Mouse (Mus musculus): ENCODE measurements around the gene Mettl26. TPM values are rescaled to one million over a fixed set of nuclear protein-coding genes. Genes with fewer than 3 reads are reported as not detected.
A peak's percentile ranks its signal among the peaks of the same experiment; 100 is the strongest.

Mettl26 gene
- total RNA-seq, 2 experiments from 2014 or later, result 9.3 to 37.6 TPM

DNA sequence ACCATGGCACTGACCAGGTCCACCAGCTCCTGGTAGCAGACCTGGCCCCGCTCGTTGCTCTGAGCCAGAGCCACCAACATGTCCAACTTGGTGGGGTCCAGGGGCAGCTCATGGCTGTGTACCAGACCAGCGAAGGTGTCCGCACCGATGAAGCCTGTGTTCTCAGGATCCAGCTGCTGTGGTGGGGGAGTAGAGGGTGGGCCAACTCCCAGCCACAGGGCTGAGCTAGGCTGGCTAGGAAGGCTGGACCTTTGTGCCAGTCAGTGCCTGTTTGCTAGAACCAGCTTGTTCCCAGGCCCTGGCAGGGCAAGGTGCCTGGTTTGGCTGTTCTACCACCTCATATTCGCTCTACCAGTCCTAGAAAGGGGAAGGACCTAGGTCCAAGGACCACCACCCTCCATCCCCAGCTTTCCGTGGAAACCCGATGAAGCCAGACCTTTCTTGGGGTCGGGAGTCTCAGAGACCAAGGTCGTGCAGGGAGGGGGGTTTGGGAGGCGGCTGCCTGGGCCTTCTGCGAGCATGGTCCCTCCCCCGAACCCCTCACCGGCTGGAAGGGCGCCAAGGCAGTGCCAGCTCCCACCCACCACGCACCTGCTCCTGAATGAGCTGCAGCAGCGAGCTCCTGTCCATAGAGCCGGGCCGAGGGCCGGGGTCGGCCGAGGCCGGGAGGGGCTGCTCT lies 38.3 kb upstream of the Mettl26 start:
- ATAC-seq (replicated peaks; ENCODE audit: low FRiP score, low TSS enrichment, poor library complexity, severe bottlenecking), result no peak

DNA sequence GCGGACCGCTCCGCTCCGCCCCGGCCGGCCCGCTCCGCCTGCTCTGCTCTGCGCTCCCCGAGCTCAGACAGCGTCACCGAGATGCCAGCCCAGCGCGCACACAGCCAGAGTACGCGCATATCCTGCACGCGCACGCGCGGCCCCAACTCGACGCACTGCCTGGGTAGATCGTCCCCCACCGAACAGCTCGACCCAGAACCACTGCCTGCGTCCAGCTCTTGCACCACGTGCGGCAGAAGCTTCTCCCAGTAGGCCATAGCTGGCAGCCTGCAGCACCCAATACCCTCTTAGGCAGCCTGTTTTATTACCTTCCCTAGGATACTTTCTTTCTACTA lies 37.8 kb upstream of the Mettl26 start, which contains the start of gene Rhbdl1:
Gene Rhbdl1, minus strand, starts transcription at position 220 of the 335 bp plus-strand sequence.
- 0 out of 2 replicates have a peak, but pooled peaks have one; percentile 12 for ATAC-seq (replicated peaks; ENCODE audit: low FRiP score, low TSS enrichment, poor library complexity, severe bottlenecking)

DNA sequence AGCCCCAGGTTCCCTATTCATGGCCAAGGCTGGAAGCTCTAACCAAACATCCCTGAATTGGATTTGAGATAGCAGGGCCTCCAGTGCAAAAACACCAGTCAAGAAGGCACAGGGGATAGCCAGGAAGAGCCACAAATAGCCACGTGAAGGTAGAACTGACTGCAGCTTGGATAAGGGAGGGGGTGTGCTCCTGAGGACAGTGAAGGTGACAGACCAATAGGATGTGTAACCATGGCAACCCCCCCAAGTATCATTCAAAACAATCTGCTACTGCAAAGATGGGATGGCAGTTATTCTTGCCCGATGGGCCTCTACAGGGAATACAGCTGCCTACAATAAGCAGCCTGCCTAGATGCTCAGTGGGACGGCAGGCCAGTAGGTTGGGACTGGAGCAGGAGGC lies 37.3 kb upstream of the Mettl26 start:
- no peak for ATAC-seq (replicated peaks; ENCODE audit: low FRiP score, low TSS enrichment, poor library complexity, severe bottlenecking)

DNA sequence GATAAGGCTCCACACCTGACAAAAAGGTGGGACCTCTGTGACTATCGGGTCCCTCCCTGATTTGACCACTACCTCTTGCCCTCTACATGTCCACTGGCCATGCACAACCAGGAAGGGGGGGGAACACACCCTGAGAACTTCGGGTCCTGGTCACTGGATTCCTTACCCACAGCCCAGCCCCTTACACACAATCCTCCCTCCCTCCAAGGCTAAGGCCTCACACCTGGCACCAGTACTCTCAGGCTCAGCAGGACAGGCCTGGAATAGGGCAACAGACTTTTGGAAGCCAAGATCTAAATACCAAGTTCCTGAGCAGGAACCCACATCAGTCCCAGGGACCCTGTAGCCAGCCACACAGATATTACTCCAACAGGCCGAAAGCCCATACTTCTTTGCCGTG lies 36.0 kb upstream of the Mettl26 start:
- no peak for ATAC-seq (replicated peaks; ENCODE audit: low FRiP score, low TSS enrichment, poor library complexity, severe bottlenecking)

DNA sequence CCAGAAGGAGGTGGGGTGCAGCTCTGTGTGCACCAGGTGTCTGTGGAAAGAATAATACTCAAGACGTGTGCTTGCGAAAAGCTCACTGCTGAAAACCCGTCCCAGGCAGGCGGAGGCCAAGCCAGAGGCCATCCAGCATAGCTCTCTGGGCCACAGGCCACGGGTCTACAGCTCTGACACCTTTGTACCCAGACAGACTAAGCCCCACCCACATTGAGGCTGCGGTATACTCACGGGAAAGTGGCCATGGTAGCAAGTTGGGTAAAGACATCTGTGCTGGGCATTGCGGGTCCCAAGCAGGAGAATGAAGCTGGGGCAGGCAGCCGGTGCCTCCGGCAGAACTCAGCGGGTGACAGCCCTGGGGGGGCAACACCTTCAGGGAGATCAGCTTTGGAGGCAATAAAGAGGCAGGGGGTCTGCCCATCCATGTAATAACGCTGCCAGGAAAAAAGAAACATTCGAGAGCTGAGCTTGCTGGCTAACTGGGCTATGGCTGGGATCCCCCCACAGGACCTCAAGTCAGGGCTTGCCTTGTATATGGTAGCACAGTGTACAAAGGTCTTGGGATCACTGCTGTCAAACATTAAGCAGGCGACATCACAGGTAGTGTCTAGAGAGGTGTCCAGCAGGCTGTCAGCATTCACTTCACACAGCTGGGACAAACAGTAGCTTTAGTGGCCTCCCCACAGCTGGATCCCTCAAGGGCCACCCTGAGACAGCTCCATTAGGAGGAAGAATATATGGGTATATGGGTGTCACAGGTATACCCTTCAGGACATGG lies 35.2 kb upstream of the Mettl26 start:
- ATAC-seq (replicated peaks; ENCODE audit: low FRiP score, low TSS enrichment, poor library complexity, severe bottlenecking), result no peak

DNA sequence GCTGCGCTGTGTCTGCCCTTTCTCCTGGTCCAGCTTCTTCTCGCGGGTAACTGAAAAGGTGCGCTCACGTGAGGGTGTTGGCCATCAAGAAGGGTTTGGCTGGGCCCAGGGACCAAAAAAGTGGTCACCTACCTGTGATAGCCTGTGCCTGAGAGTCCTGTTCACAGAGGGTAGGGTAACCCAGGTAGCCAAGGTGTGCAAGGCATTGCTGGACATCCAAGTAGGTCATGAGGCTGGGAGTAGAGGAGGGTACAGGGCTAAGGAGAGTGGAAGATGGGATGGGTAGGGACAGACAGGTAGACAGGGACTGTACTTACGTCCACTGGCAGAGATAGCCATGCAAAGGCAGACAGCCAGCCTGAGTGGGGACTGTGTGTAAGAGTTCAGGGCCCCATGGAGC lies 34.4 kb upstream of the Mettl26 start:
- no peak for ATAC-seq (replicated peaks; ENCODE audit: low FRiP score, low TSS enrichment, poor library complexity, severe bottlenecking)

DNA sequence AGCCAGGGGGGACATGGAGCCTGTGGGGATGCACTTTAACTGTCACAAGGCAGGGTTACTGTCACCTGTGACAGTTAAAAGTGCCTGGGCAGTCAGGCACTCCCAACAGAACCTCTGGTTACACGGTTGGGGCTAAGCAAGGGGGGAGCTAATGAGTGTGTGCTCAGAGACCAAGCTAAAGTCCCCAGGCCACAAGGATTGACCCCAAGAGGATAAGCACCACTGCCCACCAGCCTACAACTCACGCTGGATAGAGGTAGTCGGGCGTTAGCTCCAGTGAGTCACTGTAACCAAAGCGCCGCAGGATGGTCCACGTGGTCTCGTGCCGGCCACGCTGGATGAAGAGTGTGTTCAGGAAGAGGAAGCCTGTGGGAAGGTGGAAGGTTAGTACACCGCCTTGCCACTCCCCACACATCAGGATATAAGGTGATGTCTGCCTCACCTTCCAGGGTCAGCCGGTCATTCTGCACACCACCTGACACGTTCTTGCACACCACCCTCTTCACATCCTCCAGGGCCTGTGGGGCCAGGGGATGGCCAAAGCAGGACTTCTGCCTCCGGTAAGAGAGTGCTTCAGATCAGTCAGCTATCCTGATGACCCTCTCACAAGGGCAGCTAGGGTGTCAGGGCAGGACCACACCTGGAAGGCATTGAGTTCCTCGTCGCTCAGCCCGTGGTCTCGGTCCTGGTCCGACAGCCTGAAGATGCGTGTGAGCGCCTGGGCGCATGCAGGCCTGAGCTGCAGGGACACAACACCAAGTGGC lies 33.6 kb upstream of the Mettl26 start, which contains the start of gene Gm20683:
Gene Gm20683, minus strand, starts transcription at position 647 of the 764 bp plus-strand sequence.
- ATAC-seq (replicated peaks; ENCODE audit: low FRiP score, low TSS enrichment, poor library complexity, severe bottlenecking), result no peak

DNA sequence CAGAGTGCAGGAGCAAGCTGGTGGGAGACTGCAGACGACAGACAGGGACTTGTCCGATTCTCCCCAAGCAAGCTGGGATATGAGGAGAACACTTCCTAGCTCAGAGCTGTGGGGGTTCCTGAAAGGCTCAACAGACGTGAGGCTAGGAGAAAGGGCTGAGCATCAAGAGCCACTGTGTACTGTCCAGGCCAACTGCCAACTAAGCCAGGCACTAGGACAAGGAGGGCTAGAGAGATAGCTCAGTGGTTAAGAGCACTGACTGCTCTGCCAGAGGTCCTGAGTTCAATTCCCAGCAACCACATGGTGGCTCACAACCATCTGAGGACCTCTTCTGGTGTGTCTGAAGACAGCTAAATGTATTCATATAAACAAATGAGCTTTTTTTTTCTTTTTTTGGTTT lies 32.4 kb upstream of the Mettl26 start:
- ATAC-seq (replicated peaks; ENCODE audit: low FRiP score, low TSS enrichment, poor library complexity, severe bottlenecking), result no peak

DNA sequence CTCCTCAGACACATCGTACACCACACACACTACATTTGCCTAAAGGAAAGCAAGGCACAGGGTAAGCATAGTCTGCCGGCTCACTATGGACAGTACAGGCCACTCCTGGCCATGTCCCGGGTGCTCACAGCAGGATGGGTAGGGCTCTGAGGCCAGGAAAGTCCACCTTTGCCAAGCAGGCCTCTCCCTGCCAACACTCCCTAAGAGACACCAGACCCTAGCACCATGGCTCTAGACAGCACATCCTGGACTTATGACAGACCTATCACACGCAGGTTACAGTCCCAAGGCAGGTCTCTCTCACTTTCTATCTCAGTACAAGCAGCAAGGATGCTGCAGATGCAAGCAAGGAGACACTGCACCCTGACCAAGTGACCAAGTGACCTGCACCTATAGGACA lies 31.8 kb upstream of the Mettl26 start:
- no peak for ATAC-seq (replicated peaks; ENCODE audit: low FRiP score, low TSS enrichment, poor library complexity, severe bottlenecking)

DNA sequence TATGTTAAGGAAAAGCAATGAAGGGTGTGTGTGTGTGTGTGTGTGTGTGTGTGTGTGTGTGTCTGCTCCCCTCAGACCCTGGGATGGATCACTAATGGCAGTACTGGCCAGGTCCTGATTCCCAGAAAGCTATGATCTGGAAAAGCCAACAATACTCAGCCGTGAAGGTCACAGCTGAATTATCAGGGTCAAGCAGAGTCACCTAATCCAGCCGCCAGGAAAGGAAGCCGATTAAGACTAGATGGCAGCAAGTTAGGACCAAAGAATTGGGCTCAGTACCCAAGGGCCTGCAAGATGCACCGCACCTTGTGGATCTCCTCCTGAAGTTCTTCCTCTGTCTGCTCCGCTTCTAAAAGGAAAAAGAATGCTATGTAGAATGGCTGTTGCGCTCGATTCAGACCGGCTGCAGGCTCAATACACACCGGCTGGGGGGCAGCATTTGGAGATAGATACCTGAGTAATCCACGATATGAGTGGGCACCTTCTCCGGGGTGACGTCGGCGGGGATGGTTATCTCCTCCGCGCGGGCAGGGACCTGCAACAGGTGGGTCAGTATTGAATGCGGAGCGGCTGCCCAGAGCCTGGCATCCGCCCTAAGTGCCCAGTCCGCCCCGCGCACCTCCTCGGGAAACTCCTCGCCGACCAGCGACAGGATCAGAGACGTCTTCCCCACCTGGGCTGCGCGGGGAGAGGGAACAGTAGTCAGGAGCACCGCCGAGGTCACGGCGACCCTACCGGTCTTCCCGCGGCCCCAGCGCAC lies 31.1 kb upstream of the Mettl26 start:
- 0 out of 2 replicates have a peak, but pooled peaks have one; percentile 11 for ATAC-seq (replicated peaks; ENCODE audit: low FRiP score, low TSS enrichment, poor library complexity, severe bottlenecking)

DNA sequence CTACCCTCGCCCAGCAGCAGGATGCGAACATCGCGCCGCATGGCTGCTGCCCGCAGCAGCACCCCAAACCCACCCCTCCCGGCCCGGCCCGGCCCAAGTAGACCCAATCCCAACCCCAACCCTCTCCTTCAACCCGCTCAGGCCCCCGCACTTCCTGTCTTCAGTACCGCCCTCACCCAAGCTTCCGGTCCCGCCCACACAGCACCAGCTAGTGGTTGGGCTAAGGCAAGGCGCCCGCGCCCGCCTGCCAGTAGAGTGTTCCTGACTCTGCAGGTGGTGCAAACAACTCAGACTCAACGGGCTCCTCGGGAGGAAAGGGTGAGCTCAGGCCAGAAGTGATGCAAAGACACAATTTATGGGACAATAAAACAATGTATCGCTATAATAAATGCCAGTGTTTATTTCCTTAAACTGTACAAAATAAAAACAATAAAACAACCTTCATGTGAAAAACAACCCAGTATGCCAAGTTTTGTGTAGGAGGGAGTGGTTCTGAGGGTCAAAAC lies 30.4 kb upstream of the Mettl26 start, which contains the start of gene Rhot2:
Gene Rhot2, minus strand, starts transcription at position 456 of the 506 bp plus-strand sequence.
- peak; percentile 90 for ATAC-seq (replicated peaks; ENCODE audit: low FRiP score, low TSS enrichment, poor library complexity, severe bottlenecking)

DNA sequence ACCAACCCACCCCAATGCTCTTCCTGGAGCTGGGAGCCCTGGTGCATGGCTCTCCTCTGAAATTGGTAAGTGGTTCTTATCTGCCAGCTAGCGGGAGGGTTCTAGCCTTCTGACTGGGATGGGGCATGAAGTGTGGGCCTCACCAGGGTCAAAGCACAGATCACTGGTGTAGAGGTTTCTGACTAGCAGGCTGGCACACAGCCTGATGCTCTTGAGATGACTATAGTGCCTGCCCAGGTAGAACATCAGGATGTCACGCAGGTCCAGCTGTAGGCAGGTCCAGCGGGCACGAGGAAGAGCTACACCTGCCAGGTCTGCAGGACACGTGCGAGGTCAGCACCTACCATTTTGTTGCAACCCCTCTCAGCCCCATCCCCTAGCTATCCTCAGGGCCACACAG lies 14.6 kb upstream of the Mettl26 start:
- no peak for ATAC-seq (replicated peaks; ENCODE audit: low FRiP score, low TSS enrichment, poor library complexity, severe bottlenecking)

DNA sequence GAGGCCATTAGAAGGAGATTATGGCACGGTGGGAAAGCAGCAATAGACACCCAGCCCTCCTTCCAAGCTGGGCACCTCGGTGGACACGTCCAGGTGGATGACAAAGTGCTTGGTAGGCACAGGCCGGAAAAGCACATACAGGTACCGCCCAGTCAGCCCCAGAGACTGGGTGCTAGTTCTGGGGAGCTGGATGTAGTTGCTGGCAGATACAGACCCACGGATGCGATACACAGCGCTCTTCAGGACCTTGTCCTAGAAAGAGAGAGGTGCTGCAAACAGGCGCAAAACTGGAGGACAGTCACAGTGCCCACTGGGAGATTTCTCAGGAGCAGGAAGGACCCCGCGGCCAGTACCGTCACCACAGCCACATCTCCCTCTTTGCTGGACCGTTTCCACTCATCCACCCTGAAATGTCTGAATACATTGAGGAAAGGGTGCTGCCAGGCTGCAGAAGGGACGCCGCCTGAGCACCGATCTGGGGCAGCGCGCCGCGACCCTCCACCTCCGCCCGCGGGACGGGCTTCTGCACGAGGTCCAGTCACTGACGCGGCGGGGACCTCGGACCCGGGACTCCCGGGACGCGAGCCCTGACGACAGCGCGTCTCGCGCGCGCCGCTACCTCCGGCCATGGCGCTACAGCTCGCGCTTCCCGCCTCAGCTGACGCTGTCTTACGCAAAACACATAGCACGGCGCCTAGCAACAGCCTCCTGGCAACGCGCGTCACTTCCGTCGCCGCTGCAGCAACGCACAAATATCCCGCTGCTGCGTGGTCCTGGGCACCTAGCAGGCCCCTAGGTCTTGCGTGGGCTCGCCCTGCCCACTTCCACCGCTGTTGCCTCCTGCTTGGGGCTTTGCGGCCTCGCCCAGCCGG lies 13.8 kb upstream of the Mettl26 start, which contains the start of gene Wdr90:
Gene Wdr90, minus strand, starts transcription at position 670 of the 872 bp plus-strand sequence.
- ATAC-seq (replicated peaks; ENCODE audit: low FRiP score, low TSS enrichment, poor library complexity, severe bottlenecking), result peak; percentile 93

DNA sequence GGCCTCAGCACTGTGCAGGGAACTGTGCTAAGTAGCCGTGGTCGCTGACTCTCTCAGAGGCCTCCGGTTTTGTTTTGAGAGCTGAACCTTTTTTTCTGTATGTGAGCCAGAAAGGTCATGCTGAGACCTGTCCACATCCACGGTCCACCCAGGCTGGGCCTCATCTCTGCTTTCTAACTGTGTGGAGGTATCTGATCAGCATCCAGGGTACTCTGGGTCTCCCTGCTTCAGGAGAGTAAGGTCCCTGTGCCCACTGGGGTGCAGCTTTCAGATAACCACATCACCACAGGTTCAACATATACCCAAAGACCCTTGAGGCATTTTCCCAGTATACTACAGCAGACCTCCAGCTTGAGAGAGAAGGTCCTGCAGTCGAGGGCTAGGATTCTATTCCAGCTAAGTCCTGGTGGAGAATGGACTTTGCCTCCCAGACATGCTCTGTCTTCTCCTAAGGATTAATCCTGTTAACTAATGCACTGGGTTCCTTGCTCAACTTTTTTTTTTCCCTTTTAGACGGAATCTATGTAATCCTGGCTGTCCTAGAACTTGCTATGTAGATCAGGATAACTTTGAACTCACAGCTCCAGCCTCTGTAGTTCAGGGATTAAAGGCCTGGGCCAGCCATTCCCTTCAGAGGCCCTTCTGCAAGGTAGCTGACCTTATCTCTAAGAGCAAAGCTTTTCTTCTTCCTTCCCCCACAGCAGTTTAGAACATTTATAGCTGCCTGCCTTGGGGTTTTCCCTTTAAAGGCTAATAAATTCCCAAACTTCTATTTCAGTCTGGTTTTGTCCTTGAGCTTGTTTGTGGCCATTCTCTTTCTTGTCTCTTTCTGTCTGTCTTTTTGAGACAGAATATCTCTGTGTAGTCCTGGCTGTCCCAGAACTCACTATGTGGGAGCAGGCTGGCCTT lies 12.9 kb upstream of the Mettl26 start:
- no peak for ATAC-seq (replicated peaks; ENCODE audit: low FRiP score, low TSS enrichment, poor library complexity, severe bottlenecking)

DNA sequence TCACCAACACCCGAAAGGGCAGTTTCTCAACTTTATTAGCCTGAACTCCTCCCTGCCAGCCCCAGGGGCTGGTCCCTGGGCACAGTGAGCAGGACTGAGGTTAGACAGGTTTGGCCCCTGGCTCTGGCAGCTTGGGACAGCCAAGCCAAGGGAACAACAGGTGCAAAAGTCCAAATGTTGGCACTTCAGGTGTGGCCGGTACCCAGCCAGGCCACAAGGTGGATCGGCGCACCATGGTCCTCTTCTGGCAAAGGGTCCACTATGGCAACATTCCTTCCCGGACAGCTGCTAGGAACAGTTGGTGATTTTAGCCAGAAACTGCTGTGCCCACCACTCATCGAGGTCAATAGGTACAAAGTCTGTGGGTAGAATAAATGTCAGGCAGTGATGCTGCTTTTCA lies 11.2 kb upstream of the Mettl26 start:
- no peak for ATAC-seq (replicated peaks; ENCODE audit: low FRiP score, low TSS enrichment, poor library complexity, severe bottlenecking)

DNA sequence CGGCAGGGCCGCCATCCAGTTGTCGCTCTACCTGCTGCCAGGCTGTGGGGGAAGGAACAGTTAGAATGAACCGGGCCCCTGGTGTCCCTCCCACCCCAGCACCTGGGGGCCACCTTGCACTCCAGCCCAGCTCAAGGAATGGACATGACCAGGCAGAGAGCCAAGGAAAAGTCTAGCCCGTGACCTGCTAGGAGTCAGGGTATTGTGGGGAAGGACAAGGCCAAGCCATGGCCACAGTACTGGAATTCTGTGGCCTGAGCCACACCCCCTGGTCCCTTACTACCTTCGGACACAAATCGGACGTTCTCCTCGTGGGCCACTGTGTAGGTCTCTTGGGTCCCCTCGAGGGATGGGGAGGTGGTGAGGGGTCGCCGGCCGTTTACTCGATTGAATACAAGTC lies 10.6 kb upstream of the Mettl26 start:
- no peak for ATAC-seq (replicated peaks; ENCODE audit: low FRiP score, low TSS enrichment, poor library complexity, severe bottlenecking)

DNA sequence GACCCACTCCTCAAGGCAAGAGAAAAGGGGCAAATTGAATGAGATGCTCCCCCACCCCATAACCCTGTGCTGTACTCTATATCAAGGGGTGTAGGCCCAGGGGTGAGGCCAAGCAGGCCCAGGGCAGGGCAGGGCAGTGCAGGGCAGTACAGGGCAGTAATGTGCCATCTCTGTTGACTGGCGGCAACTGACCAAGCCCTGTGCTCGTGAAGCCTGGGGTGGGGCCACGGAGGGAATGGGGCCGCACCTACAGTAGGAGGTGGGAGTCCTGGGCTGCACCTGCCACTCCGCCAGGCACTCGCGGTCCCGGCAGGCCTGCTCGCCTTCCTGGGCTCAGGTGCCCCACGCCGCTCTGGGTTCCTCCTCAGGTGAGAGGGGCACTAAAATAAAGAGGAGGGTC lies 9.6 kb upstream of the Mettl26 start:
- ATAC-seq (replicated peaks; ENCODE audit: low FRiP score, low TSS enrichment, poor library complexity, severe bottlenecking), result no peak
